Mouse (Mus musculus): ENCODE results near the gene Ppp1r10. TPM values are rescaled to one million over a fixed set of nuclear protein-coding genes. Genes with fewer than 3 reads are reported as not detected.

The Ppp1r10 gene
- polyA plus RNA-seq, 1 experiment from 2014 or later: 44.3 TPM

GRCm38 (mm10) chr17:35980363-35980754 lies 64.1 kb downstream of the Ppp1r10 start:
- peak overlapping the region; percentile 91 for H3K9ac ChIP-seq
- H3K36me3 ChIP-seq: peaks cover 42% of the 10 kb centered on the region
- 1% methylated on average over 26 of the region's 29 CpGs for WGBS

GRCm38 (mm10) chr17:35981776-35982175 lies 65.5 kb downstream of the Ppp1r10 start:
- Histone ChIP-seq H3K4me2 (no peak overlapping the region), H3K36me3 (peaks cover 51% of the 10 kb centered on the region), H3K27ac (no peak overlapping the region), H3K4me3 (peak overlapping the region; percentile 97; the same call in 1 of the 2 replicates), H3K27me3 (no peaks in the 10 kb centered on the region), H3K4me1 (peaks cover 20% of the 10 kb centered on the region), H3K9ac (peak overlapping the region; percentile 91), H3K9me3 (no peaks in the 10 kb centered on the region)
- 93% methylated on average over 9 of the region's 9 CpGs for WGBS
- ATAC-seq (ENCODE audit: insufficient number of reproducible peaks, insufficient read depth, low FRiP score, low TSS enrichment, low read depth): no peak

More at GRCm38 (mm10) chr17:35980363-35980754, 64.1 kb downstream of the Ppp1r10 start:
- peak; percentile 15; the same call in 1 of the 2 replicates for ATAC-seq (ENCODE audit: insufficient number of reproducible peaks, insufficient read depth, low FRiP score, low TSS enrichment, low read depth)
- no peaks in the 10 kb centered on the region for H3K9me3 ChIP-seq
- peaks cover 20% of the 10 kb centered on the region for H3K4me1 ChIP-seq
- H3K27me3 ChIP-seq: no peaks in the 10 kb centered on the region
- peak overlapping the region; percentile 97 for H3K4me3 ChIP-seq
- peak overlapping the region; percentile 83 for H3K4me2 ChIP-seq
- peak overlapping the region; percentile 97 for H3K27ac ChIP-seq

MicroRNA genes within 50 kb of the gene (microRNA counts, 519-probe panel; counts per million panel counts)
- 236 counts per million, percentile 44 among the panel's probes with 10 or more counts for microRNA mmu-miR-1894-3p
- 236 counts per million, percentile 44 among the panel's probes with 10 or more counts for microRNA mmu-miR-1894-5p
- microRNA mmu-miR-877: 236 counts per million, percentile 44 among the panel's probes with 10 or more counts

Small RNA genes within 50 kb of the gene (microRNA-seq; reads per million reads assigned to microRNA genes)
- gene Gm28033 (not detected), gene Mir1894 (not detected), gene Mir877 (48.3 reads per million, percentile 44 among the genes with 10 or more reads in this experiment)

Other genes starting within 250 kb of the Ppp1r10 start
- 15.9 and 17.4 TPM in 2 replicates for gene Vars2, start 248.8 kb upstream of the Ppp1r10 start, polyA plus RNA-seq (2015; fragmentation: Nextera tagmentation; extraction: Ambion mirVana)
- 39.2 and 48.6 TPM in 2 replicates for gene Gtf2h4, start 242.7 kb upstream of the Ppp1r10 start, polyA plus RNA-seq (2015; fragmentation: Nextera tagmentation; extraction: Ambion mirVana)
- 65.8 and 69.4 TPM in 2 replicates for gene Ddr1, start 211.8 kb upstream of the Ppp1r10 start, polyA plus RNA-seq (2015; fragmentation: Nextera tagmentation; extraction: Ambion mirVana)
- 20.1 and 27.7 TPM in 2 replicates for gene Ier3, start 94.8 kb upstream of the Ppp1r10 start, polyA plus RNA-seq (2015; fragmentation: Nextera tagmentation; extraction: Ambion mirVana)
- gene Flot1, start 93.2 kb upstream of the Ppp1r10 start, polyA plus RNA-seq (2015; fragmentation: Nextera tagmentation; extraction: Ambion mirVana): 61.0 and 67.2 TPM in 2 replicates
- gene Tubb5, start 78.1 kb upstream of the Ppp1r10 start, polyA plus RNA-seq (2015; fragmentation: Nextera tagmentation; extraction: Ambion mirVana): 1,166 and 1,221 TPM in 2 replicates
- 15.7 and 21.0 TPM in 2 replicates for gene Mdc1, start 74.9 kb upstream of the Ppp1r10 start, polyA plus RNA-seq (2015; fragmentation: Nextera tagmentation; extraction: Ambion mirVana)
- 49.0 and 53.5 TPM in 2 replicates for gene Nrm, start 55.1 kb upstream of the Ppp1r10 start, polyA plus RNA-seq (2015; fragmentation: Nextera tagmentation; extraction: Ambion mirVana)
- 23.7 and 25.4 TPM in 2 replicates for gene Ppp1r18, start 50.8 kb upstream of the Ppp1r10 start, polyA plus RNA-seq (2015; fragmentation: Nextera tagmentation; extraction: Ambion mirVana)
- gene Dhx16, start 36.6 kb upstream of the Ppp1r10 start, polyA plus RNA-seq (2015; fragmentation: Nextera tagmentation; extraction: Ambion mirVana): 40.9 and 53.5 TPM in 2 replicates
- 24.7 and 30.1 TPM in 2 replicates for gene 2310061I04Rik, start 19.0 kb upstream of the Ppp1r10 start, polyA plus RNA-seq (2015; fragmentation: Nextera tagmentation; extraction: Ambion mirVana)
- 136 and 151 TPM in 2 replicates for gene Atat1, start 6.4 kb upstream of the Ppp1r10 start, polyA plus RNA-seq (2015; fragmentation: Nextera tagmentation; extraction: Ambion mirVana)
- gene Mrps18b, start within 50 bp of the Ppp1r10 start, polyA plus RNA-seq (2015; fragmentation: Nextera tagmentation; extraction: Ambion mirVana): 60.2 and 69.9 TPM in 2 replicates
- 109 and 110 TPM in 2 replicates for gene Abcf1, start 53.3 kb downstream of the Ppp1r10 start, polyA plus RNA-seq (2015; fragmentation: Nextera tagmentation; extraction: Ambion mirVana)
- 56.3 and 64.8 TPM in 2 replicates for gene Gnl1, start 63.4 kb downstream of the Ppp1r10 start, polyA plus RNA-seq (2015; fragmentation: Nextera tagmentation; extraction: Ambion mirVana)
- gene Prr3, start 63.8 kb downstream of the Ppp1r10 start, polyA plus RNA-seq (2015; fragmentation: Nextera tagmentation; extraction: Ambion mirVana): 44.4 and 56.9 TPM in 2 replicates
- gene H2-T24, start 104.1 kb downstream of the Ppp1r10 start, polyA plus RNA-seq (2015; fragmentation: Nextera tagmentation; extraction: Ambion mirVana): 3.9 and 4.3 TPM in 2 replicates
- gene H2-T23, start 116.4 kb downstream of the Ppp1r10 start, polyA plus RNA-seq (2015; fragmentation: Nextera tagmentation; extraction: Ambion mirVana): 18.8 and 21.6 TPM in 2 replicates
- gene H2-T22, start 126.3 kb downstream of the Ppp1r10 start, polyA plus RNA-seq (2015; fragmentation: Nextera tagmentation; extraction: Ambion mirVana): 20.1 and 21.0 TPM in 2 replicates
- gene Gm6034, start 126.5 kb downstream of the Ppp1r10 start, polyA plus RNA-seq (2015; fragmentation: Nextera tagmentation; extraction: Ambion mirVana): not detected in 2 replicates
- gene Gm11127, start 141.9 kb downstream of the Ppp1r10 start, polyA plus RNA-seq (2015; fragmentation: Nextera tagmentation; extraction: Ambion mirVana): not detected in 2 replicates
- not detected in 2 replicates for gene Gm19684, start 205.2 kb downstream of the Ppp1r10 start, polyA plus RNA-seq (2015; fragmentation: Nextera tagmentation; extraction: Ambion mirVana)
- not detected in 2 replicates for gene Gm7030, start 213.0 kb downstream of the Ppp1r10 start, polyA plus RNA-seq (2015; fragmentation: Nextera tagmentation; extraction: Ambion mirVana)